Mouse (Mus musculus) layer of hippocampus, adult 8-10 months (tissue): Measurements from ENCODE around the gene Ppm1n. TPM values are rescaled to one million over a fixed set of nuclear protein-coding genes. Genes with fewer than 3 reads are reported as not detected.

Experiments used
- total RNA-seq, 4 experiments: library from RNA; stranded (reverse); gene quantifications; 2 replicates each; pipeline ENCODE4 v1.2.4; 2022

The Ppm1n gene
- total RNA-seq, 4 experiments from 2014 or later = 0.28 TPM; not detected in 3

Other genes starting within 250 kb of the Ppm1n start
- gene Rsph6a, start 225.4 kb downstream of the Ppm1n start, total RNA-seq = under 1 TPM in 2 of 4 experiments, not detected in 2; 0.41 to 0.61 TPM
- gene Dmwd, start 203.8 kb downstream of the Ppm1n start, total RNA-seq = 100 to 1,000 TPM; 136 to 144 (median 141) TPM
- 10 to 100 TPM; 35.6 to 55.8 (median 45.3) TPM for gene Dmpk, start 196.2 kb downstream of the Ppm1n start, total RNA-seq
- 1 to 10 TPM; 2.0 to 3.7 (median 3.6) TPM for gene Six5, start 185.5 kb downstream of the Ppm1n start, total RNA-seq
- gene Gm4969, start 161.7 kb downstream of the Ppm1n start, total RNA-seq = under 1 TPM; 0.18 to 0.57 (median 0.31) TPM
- 10 to 100 TPM; 13.3 to 15.1 (median 14.4) TPM for gene Fbxo46, start 160.2 kb downstream of the Ppm1n start, total RNA-seq
- gene Qpctl, start 130.8 kb downstream of the Ppm1n start, total RNA-seq = 10 to 100 TPM; 18.6 to 20.9 (median 20.4) TPM
- gene Snrpd2, start 130.3 kb downstream of the Ppm1n start, total RNA-seq = 10 to 100 TPM; 75.6 to 82.3 (median 78.2) TPM
- 1 to 10 TPM; 1.0 to 1.5 (median 1.2) TPM for gene Gipr, start 113.9 kb downstream of the Ppm1n start, total RNA-seq
- 100 to 1,000 TPM; 156 to 198 (median 171) TPM for gene Eml2, start 103.6 kb downstream of the Ppm1n start, total RNA-seq
- gene Gpr4, start 67.5 kb downstream of the Ppm1n start, total RNA-seq = 1 to 10 TPM; 1.3 to 2.7 (median 1.8) TPM
- gene Opa3, start 51.7 kb downstream of the Ppm1n start, total RNA-seq = 10 to 100 TPM; 33.8 to 45.7 (median 40.7) TPM
- 10 to 100 TPM; 17.4 to 26.8 (median 19.5) TPM for gene Vasp, start 8.2 kb downstream of the Ppm1n start, total RNA-seq
- gene Rtn2, start 2.6 kb upstream of the Ppm1n start, total RNA-seq = 10 to 100 TPM; 76.6 to 96.7 (median 85.4) TPM
- gene Fosb, start 30.0 kb upstream of the Ppm1n start, total RNA-seq = 10 to 100 TPM in 3 of 4 experiments, 1 to 10 TPM in 1; 5.4 to 13.8 (median 10.7) TPM
- 10 to 100 TPM; 41.9 to 47.8 (median 43.2) TPM for gene Ercc1, start 64.7 kb upstream of the Ppm1n start, total RNA-seq
- gene Cd3eap, start 79.4 kb upstream of the Ppm1n start, total RNA-seq = 10 to 100 TPM; 18.3 to 20.2 (median 19.0) TPM
- 1 to 10 TPM; 5.7 to 9.2 (median 8.1) TPM for gene Ppp1r13l, start 79.7 kb upstream of the Ppm1n start, total RNA-seq
- 10 to 100 TPM; 36.0 to 41.5 (median 37.7) TPM for gene Ercc2, start 101.9 kb upstream of the Ppm1n start, total RNA-seq
- gene Klc3, start 124.0 kb upstream of the Ppm1n start, total RNA-seq = 1 to 10 TPM; 3.7 to 8.4 (median 6.9) TPM
- 1 to 10 TPM in 1 of 4 experiments, under 1 TPM in 1, not detected in 2; 0.18 to 4.8 TPM for gene Ckm, start 124.7 kb upstream of the Ppm1n start, total RNA-seq
- gene Mark4, start 178.8 kb upstream of the Ppm1n start, total RNA-seq = 100 to 1,000 TPM in 1 of 4 experiments, 10 to 100 TPM in 3; 87.6 to 103 (median 95.0) TPM
- under 1 TPM; 0.08 to 0.41 (median 0.38) TPM for gene Exoc3l2, start 183.3 kb upstream of the Ppm1n start, total RNA-seq
- 1 to 10 TPM; 4.7 to 6.7 (median 5.9) TPM for gene Bloc1s3, start 228.3 kb upstream of the Ppm1n start, total RNA-seq
- 10 to 100 TPM; 17.1 to 25.2 (median 21.6) TPM for gene Trappc6a, start 228.3 kb upstream of the Ppm1n start, total RNA-seq
- under 1 TPM; 0.39 to 0.86 (median 0.77) TPM for gene Nkpd1, start 237.8 kb upstream of the Ppm1n start, total RNA-seq